Mouse (Mus musculus): ENCODE measurements around the gene Avl9. TPM values are rescaled to one million over a fixed set of nuclear protein-coding genes. Genes with fewer than 3 reads are reported as not detected.

The Avl9 gene
- polyA plus RNA-seq (2012; rRNA removed): 20.8 and 21.2 TPM in 2 replicates

DNA sequence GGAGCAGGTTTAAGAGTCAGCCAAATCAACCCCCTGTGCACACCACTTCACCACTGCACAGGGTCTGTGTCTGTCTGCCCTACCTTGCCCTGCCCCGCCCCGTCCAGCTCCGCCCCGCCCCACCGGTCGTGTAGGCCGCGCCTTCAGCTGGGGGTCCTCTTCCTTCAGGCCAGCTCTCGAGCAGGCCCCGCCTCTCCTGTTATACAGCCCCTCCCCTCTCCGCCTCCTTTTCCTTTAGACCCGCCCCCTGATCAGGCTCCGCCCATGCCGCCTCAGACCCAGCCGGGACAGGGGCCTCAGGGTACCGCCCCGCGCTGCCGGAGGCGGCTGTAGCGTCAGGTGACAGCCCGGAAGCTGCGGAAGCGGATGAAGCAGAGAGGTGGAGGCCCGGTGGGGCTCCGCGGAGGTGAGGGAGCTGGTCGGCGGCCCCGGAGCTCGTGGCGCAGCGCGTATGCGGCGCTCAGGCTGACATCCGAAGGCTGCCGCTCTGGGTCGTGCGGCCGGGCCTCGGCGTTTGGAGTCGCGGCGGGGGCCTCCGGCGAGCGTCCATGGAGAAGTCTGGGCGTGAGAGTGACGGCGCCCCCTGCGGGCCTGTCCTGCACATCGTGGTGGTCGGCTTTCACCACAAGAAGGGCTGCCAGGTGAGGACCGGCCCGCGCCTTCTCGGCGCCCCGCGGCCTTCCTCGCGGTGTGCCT lies at the start of gene Avl9:
Avl9 (plus strand) TSS at position 326 of the 696 bp plus-strand sequence.
- Histone ChIP-seq H3K4me1 (ENCODE audit: control insufficient read depth, insufficient read depth, low read length) (no peaks in the 10 kb centered on the region), H3K4me3 (replicated peaks; ENCODE audit: insufficient read depth, low read depth, low read length) (peak within 1 kb of the TSS; percentile 79), H3K27ac (ENCODE audit: insufficient read depth, low read length) (peak within 1 kb of the TSS; percentile 85), H3K27me3 (ENCODE audit: control insufficient read depth, insufficient read depth, low read length) (no peaks in the 10 kb centered on the region)
- 2% methylated on average over 64 of the region's 64 CpGs for WGBS
- DNase-seq: peak; percentile 97
- TF ChIP-seq POLR2A (IDR thresholded peaks at IDR 0.05; ENCODE audit: borderline replicate concordance, insufficient read depth, low read length) (peak; percentile 64), CTCF (IDR thresholded peaks at IDR 0.05; ENCODE audit: borderline replicate concordance, insufficient read depth, low read depth, low read length) (0 out of 2 replicates have a peak, but pooled peaks have one; percentile 51)

DNA sequence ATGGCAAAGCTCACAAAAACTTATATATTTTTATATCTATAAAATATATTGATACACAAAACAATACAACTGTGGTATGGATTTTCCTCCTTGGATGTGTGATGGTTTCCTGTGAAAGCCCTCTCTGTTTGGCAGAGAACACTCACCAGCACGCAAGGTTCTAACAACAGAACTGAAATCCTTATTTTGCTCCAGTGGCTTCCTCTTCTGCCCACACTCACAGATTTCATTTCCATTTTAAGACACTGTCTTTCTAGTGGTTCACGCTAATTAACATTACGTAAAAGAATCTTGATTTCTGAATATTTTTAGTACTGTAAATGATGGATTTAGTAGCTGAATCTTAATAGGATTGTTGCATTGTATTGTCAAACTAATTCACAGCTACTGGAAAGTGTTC lies 26.5 kb upstream of the Avl9 start:
- no peak for TF ChIP-seq POLR2A (IDR thresholded peaks at IDR 0.05; ENCODE audit: borderline replicate concordance, insufficient read depth, low read length)
- no peak for TF ChIP-seq CTCF (IDR thresholded peaks at IDR 0.05; ENCODE audit: borderline replicate concordance, insufficient read depth, low read depth, low read length)
- H3K4me1 ChIP-seq (ENCODE audit: control insufficient read depth, insufficient read depth, low read length): no peaks in the 10 kb centered on the region
- no peak overlapping the region for H3K4me3 ChIP-seq (replicated peaks; ENCODE audit: insufficient read depth, low read depth, low read length)
- no peak overlapping the region for H3K27ac ChIP-seq (ENCODE audit: insufficient read depth, low read length)
- DNase-seq: no peak
- no peaks in the 10 kb centered on the region for H3K27me3 ChIP-seq (ENCODE audit: control insufficient read depth, insufficient read depth, low read length)
- WGBS: 88% methylated on average over 3 of the region's 3 CpGs

DNA sequence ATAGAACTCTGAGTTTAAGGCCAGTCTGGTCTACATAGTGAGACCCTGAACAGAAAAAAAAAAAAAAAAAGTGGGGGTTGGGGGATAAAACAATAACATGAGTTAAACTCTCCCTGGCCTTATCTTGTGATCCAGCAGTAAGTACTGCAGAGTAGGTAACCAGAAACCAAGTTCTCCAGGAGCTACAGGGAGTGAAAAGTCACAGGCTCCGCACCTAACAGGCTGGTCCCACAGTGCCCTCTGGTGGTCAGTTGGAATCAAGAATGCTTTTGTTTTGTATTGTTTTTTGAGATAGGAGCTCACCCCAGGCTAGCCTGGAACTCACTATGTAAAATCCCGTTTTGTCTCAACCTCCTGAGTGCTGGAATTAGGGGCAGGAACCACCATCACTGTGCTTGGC lies 23.5 kb upstream of the Avl9 start:
- peak; percentile 38 for DNase-seq
- WGBS: 4% methylated on average over 2 of the region's 2 CpGs
- Histone ChIP-seq H3K27me3 (ENCODE audit: control insufficient read depth, insufficient read depth, low read length) (no peaks in the 10 kb centered on the region), H3K27ac (ENCODE audit: insufficient read depth, low read length) (no peak overlapping the region), H3K4me3 (replicated peaks; ENCODE audit: insufficient read depth, low read depth, low read length) (no peak overlapping the region), H3K4me1 (ENCODE audit: control insufficient read depth, insufficient read depth, low read length) (no peaks in the 10 kb centered on the region)
- peak; percentile 67; the same call in 1 of the 2 replicates for TF ChIP-seq CTCF (IDR thresholded peaks at IDR 0.05; ENCODE audit: borderline replicate concordance, insufficient read depth, low read depth, low read length)
- TF ChIP-seq POLR2A (IDR thresholded peaks at IDR 0.05; ENCODE audit: borderline replicate concordance, insufficient read depth, low read length): no peak

DNA sequence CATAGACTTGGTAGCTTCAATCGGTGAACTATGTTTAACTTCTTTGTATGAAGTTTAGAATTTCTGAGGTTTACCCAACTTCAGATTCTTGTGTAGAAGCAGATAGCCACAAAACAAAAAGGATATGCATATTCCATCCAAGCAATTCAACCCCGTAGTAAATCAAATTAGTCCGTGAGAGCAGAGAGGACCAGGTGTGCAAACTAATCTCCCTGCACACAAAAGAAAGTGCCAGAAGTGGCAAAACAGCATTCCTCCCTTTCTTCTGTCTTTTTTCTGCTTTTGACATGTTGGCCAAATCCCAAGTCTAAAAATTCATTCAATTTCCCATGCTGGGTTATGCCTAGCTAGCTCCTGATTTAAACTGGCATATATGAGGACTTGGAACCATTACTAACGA lies 22.3 kb upstream of the Avl9 start:
- Histone ChIP-seq H3K4me1 (ENCODE audit: control insufficient read depth, insufficient read depth, low read length) (no peaks in the 10 kb centered on the region), H3K27ac (ENCODE audit: insufficient read depth, low read length) (no peak overlapping the region), H3K4me3 (replicated peaks; ENCODE audit: insufficient read depth, low read depth, low read length) (no peak overlapping the region), H3K27me3 (ENCODE audit: control insufficient read depth, insufficient read depth, low read length) (no peaks in the 10 kb centered on the region)
- no peak for TF ChIP-seq CTCF (IDR thresholded peaks at IDR 0.05; ENCODE audit: borderline replicate concordance, insufficient read depth, low read depth, low read length)
- no peak for DNase-seq
- 63% methylated on average over 4 of the region's 4 CpGs for WGBS

DNA sequence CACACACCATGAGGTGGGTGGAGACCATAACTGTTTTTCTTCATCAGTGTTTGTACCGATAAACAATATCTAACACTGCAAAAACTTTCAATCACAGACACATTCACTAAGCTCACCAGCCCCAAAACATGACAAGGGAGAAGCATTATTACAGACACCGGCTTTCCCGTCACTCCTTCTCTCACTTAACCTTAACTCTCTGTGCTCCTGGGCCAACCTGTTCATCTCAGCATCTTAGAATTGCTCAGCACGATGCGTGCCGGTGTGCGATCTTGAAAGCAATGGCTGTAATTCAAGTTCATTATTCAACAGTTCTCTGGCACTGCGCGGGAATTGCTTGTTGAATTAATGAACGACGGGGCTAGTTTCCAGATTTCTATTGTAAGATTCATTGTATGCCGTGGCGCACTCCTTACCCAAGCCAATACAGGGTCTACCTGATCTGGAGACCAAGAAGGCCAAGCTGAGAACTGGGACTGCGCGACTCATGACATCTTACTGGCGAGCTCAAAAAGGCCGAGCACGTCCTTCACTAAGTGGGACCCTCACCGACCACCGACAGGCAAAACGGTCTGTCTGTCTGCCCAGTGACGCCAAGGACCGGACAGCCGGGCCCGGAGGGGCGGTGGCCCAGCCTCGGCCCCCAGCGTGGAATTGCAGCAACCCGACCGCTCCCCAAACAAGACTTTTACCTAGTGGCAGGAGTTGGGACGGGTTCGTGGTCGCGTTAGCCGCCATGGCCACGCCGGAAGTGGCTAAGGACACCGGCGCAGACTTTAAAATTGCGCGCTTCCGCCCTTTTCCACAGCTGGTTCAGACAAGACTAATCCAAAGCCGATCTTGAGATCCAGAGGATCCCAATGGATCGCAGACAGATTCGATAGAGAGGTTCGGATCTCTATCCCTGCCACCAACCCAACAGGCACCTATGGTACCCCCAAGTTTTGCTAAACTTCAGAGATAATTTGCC lies 10.5 kb upstream of the Avl9 start, which contains the start of gene Lsm5:
Lsm5 (minus strand) TSS at position 780 of the 970 bp plus-strand sequence.
- H3K4me3 ChIP-seq (replicated peaks; ENCODE audit: insufficient read depth, low read depth, low read length): peak within 1 kb of the TSS; percentile 93
- DNase-seq: peak; percentile 85 to 88
- WGBS: under 1% methylated on average over 46 of the region's 46 CpGs
- TF ChIP-seq POLR2A (IDR thresholded peaks at IDR 0.05; ENCODE audit: borderline replicate concordance, insufficient read depth, low read length) (peak; percentile 40; the same call in 1 of the 2 replicates), CTCF (IDR thresholded peaks at IDR 0.05; ENCODE audit: borderline replicate concordance, insufficient read depth, low read depth, low read length) (no peak)
- no peak within 1 kb of the TSS for H3K27ac ChIP-seq (ENCODE audit: insufficient read depth, low read length)
- no peaks in the 10 kb centered on the region for H3K27me3 ChIP-seq (ENCODE audit: control insufficient read depth, insufficient read depth, low read length)
- H3K4me1 ChIP-seq (ENCODE audit: control insufficient read depth, insufficient read depth, low read length): no peaks in the 10 kb centered on the region

DNA sequence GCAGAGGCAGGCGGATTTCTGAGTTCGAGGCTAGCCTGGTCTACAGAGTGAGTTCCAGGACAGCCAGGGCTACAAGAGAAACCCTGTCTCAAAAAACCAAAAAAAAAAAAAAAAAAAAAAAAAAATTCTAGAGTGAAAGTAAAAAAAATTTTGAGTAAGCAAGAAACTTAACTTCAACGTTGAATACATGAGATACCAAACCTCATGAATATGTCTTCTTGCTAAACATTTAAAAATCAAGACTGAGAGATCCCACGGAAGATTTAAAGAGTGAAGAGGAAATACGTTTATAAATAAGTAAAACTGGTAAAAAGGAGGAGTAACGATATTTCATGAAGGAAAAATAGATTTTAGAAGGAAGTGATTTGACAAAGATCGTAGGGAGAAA lies 519 bp upstream of the Avl9 start:
- TF ChIP-seq CTCF (IDR thresholded peaks at IDR 0.05; ENCODE audit: borderline replicate concordance, insufficient read depth, low read depth, low read length): no peak
- TF ChIP-seq POLR2A (IDR thresholded peaks at IDR 0.05; ENCODE audit: borderline replicate concordance, insufficient read depth, low read length): no peak
- Histone ChIP-seq H3K4me3 (replicated peaks; ENCODE audit: insufficient read depth, low read depth, low read length) (peak overlapping the region; percentile 79), H3K27ac (ENCODE audit: insufficient read depth, low read length) (no peak overlapping the region), H3K4me1 (ENCODE audit: control insufficient read depth, insufficient read depth, low read length) (no peaks in the 10 kb centered on the region), H3K27me3 (ENCODE audit: control insufficient read depth, insufficient read depth, low read length) (no peaks in the 10 kb centered on the region)
- DNase-seq: no peak
- WGBS: 45% methylated on average over 7 of the region's 7 CpGs

DNA sequence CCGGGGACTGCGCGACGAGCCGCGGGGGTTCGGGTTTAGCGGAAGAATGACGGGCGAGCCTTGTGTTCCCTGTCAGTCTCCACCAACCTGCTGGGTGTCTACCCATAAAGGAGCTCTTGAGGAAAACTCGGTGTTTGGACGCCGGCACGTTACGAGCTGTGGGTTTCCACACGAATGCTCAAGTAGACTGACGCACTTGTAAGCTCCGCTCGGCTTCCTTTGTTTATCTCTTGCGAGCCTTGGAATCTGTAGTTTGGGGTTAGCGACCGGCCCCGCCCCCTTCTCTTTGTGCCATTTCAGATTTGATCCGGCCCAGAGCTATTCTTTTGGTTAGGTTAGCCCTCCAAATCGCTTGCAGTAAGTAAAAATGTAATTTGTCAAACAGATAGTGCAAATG lies 569 bp downstream of the Avl9 start:
- Histone ChIP-seq H3K4me3 (replicated peaks; ENCODE audit: insufficient read depth, low read depth, low read length) (peak overlapping the region; percentile 79), H3K27ac (ENCODE audit: insufficient read depth, low read length) (peak overlapping the region; percentile 85), H3K27me3 (ENCODE audit: control insufficient read depth, insufficient read depth, low read length) (no peaks in the 10 kb centered on the region), H3K4me1 (ENCODE audit: control insufficient read depth, insufficient read depth, low read length) (no peaks in the 10 kb centered on the region)
- DNase-seq: no peak
- TF ChIP-seq POLR2A (IDR thresholded peaks at IDR 0.05; ENCODE audit: borderline replicate concordance, insufficient read depth, low read length): no peak
- no peak for TF ChIP-seq CTCF (IDR thresholded peaks at IDR 0.05; ENCODE audit: borderline replicate concordance, insufficient read depth, low read depth, low read length)
- under 1% methylated on average over 25 of the region's 25 CpGs for WGBS
